Mouse (Mus musculus) stomach, embryonic 14.5 days (tissue): ENCODE data around the gene Cep41. TPM values are rescaled to one million over a fixed set of nuclear protein-coding genes. Genes with fewer than 3 reads are reported as not detected.

Source experiments
- ATAC-seq: fragments of 200-750 bp; cut with Nextera tagmentation; 2 replicates; pipeline ENCODE4 v1.8.0; 2017; ENCODE audit warnings: low read depth, moderate TSS enrichment; ENCODE audit not compliant: insufficient number of reproducible peaks, insufficient read depth, low FRiP score
- H3K27ac ChIP-seq: fragments of 300-500 bp; sonication (generic); 2 replicates; pipeline ENCODE4 v1.5.1; 2014; ENCODE audit warnings: mild to moderate bottlenecking, low read length, moderate library complexity, mixed read lengths
- H3K27me3 ChIP-seq: fragments of 300-500 bp; sonication (generic); 2 replicates; pipeline ENCODE4 v1.6.1; 2014; ENCODE audit warnings: low read length, control low read depth, mixed read lengths; ENCODE audit not compliant: control insufficient read depth, insufficient read depth
- H3K36me3 ChIP-seq: fragments of 300-500 bp; sonication (generic); 2 replicates; pipeline ENCODE4 v1.6.1; 2014; ENCODE audit warnings: mild to moderate bottlenecking, control low read depth, low read length, moderate library complexity, mixed read lengths; ENCODE audit not compliant: control insufficient read depth, insufficient read depth
- H3K4me1 ChIP-seq: fragments of 300-500 bp; sonication (generic); 2 replicates; pipeline ENCODE4 v1.6.1; 2014; ENCODE audit warnings: low read length, control low read depth, mixed read lengths; ENCODE audit not compliant: control insufficient read depth, insufficient read depth
- H3K4me2 ChIP-seq: fragments of 300-500 bp; sonication (generic); replicated peaks from 2 replicates; pipeline ENCODE4 v1.6.1; 2014; ENCODE audit warnings: low read depth, low read length, control low read depth
- H3K4me3 ChIP-seq: fragments of 300-500 bp; sonication (generic); 2 replicates; pipeline ENCODE4 v1.5.1; 2014; ENCODE audit warnings: low read depth, low read length, control low read depth
- H3K9ac ChIP-seq: fragments of 300-500 bp; sonication (generic); replicated peaks from 2 replicates; pipeline ENCODE4 v1.6.1; 2014; ENCODE audit warnings: low read depth, mild to moderate bottlenecking, control low read depth, low read length, moderate library complexity, mixed read lengths
- H3K9me3 ChIP-seq: fragments of 300-500 bp; sonication (generic); 2 replicates; pipeline ENCODE4 v1.6.1; 2016; ENCODE audit warnings: low read depth, low read length, control low read depth; ENCODE audit not compliant: control insufficient read depth
- WGBS: fragments of 180-500 bp; shearing (Covaris S2); extraction: QIAGEN DNeasy Blood & Tissue Kit; methylation state at CpG from one replicate; pipeline ENCODE4 v1.1.7; 2014; 5-methylcytosine and 5-hydroxymethylcytosine counted together
- polyA plus RNA-seq: library from polyadenylated mRNA; unstranded; fragments of >200 nt; fragmentation: Nextera tagmentation; extraction: Ambion mirVana; gene quantifications from 2 replicates; pipeline ENCODE4 v1.2.1, GENCODE M21; 2014

The Cep41 gene
- polyA plus RNA-seq, 1 experiment from 2014 or later = 10.8 TPM

- Histone ChIP-seq H3K4me1 (peaks cover 16% of the 10 kb centered on the region), H3K27me3 (no peaks in the 10 kb centered on the region), H3K9me3 (no peaks in the 10 kb centered on the region), H3K9ac (no peak overlapping the region), H3K4me2 (no peak overlapping the region), H3K4me3 (no peak overlapping the region), H3K27ac (no peak overlapping the region), H3K36me3 (no peaks in the 10 kb centered on the region)
- no peak for ATAC-seq
- WGBS = 74% methylated on average over 1 of the region's 1 CpGs
Measured at GRCm38 (mm10) chr6:30684570-30684969, 9.0 kb downstream of the Cep41 start.

- no peak overlapping the region for H3K4me3 ChIP-seq
- no peaks in the 10 kb centered on the region for H3K27me3 ChIP-seq
- peak; percentile 85 for ATAC-seq
- H3K9me3 ChIP-seq = no peaks in the 10 kb centered on the region
- WGBS = 21% methylated on average over 13 of the region's 13 CpGs
- 0 out of 2 replicates have a peak overlapping the region, but pooled peaks have one; percentile 10 for H3K9ac ChIP-seq
- no peaks in the 10 kb centered on the region for H3K36me3 ChIP-seq
- peak overlapping the region; percentile 94 for H3K27ac ChIP-seq
- peak overlapping the region; percentile 22; the same call in 1 of the 2 replicates for H3K4me2 ChIP-seq
- peaks cover 21% of the 10 kb centered on the region for H3K4me1 ChIP-seq
Measured at GRCm38 (mm10) chr6:30681935-30682900, 11.3 kb downstream of the Cep41 start.

GRCm38 (mm10) chr6:30680442-30680841 lies 13.1 kb downstream of the Cep41 start:
- H3K4me1 ChIP-seq = peaks cover 26% of the 10 kb centered on the region
- no peak overlapping the region for H3K4me2 ChIP-seq
- H3K9me3 ChIP-seq = no peaks in the 10 kb centered on the region
- WGBS = 55% methylated on average over 7 of the region's 7 CpGs
- no peaks in the 10 kb centered on the region for H3K36me3 ChIP-seq
- ATAC-seq = no peak
- H3K27ac ChIP-seq = no peak overlapping the region
- no peak overlapping the region for H3K9ac ChIP-seq
- H3K4me3 ChIP-seq = no peak overlapping the region
- no peaks in the 10 kb centered on the region for H3K27me3 ChIP-seq

GRCm38 (mm10) chr6:30679567-30679966 lies 14.0 kb downstream of the Cep41 start:
- H3K9ac ChIP-seq = no peak overlapping the region
- H3K36me3 ChIP-seq = no peaks in the 10 kb centered on the region
- H3K27ac ChIP-seq = peak overlapping the region; percentile 44; the same call in 1 of the 2 replicates
- no peaks in the 10 kb centered on the region for H3K9me3 ChIP-seq
- H3K27me3 ChIP-seq = no peaks in the 10 kb centered on the region
- H3K4me1 ChIP-seq = peaks cover 34% of the 10 kb centered on the region
- 20% methylated on average over 5 of the region's 5 CpGs for WGBS
- no peak for ATAC-seq
- H3K4me3 ChIP-seq = no peak overlapping the region
- H3K4me2 ChIP-seq = no peak overlapping the region

GRCm38 (mm10) chr6:30678482-30678881 lies 15.1 kb downstream of the Cep41 start:
- H3K27ac ChIP-seq = no peak overlapping the region
- no peak for ATAC-seq
- no peaks in the 10 kb centered on the region for H3K36me3 ChIP-seq
- 86% methylated on average over 6 of the region's 6 CpGs for WGBS
- H3K4me2 ChIP-seq = no peak overlapping the region
- peaks cover 45% of the 10 kb centered on the region for H3K4me1 ChIP-seq
- no peak overlapping the region for H3K4me3 ChIP-seq
- H3K9me3 ChIP-seq = no peaks in the 10 kb centered on the region
- no peak overlapping the region for H3K9ac ChIP-seq
- no peaks in the 10 kb centered on the region for H3K27me3 ChIP-seq

- Histone ChIP-seq H3K27me3 (no peaks in the 10 kb centered on the region), H3K36me3 (no peaks in the 10 kb centered on the region), H3K4me1 (peaks cover 46% of the 10 kb centered on the region), H3K9ac (no peak overlapping the region), H3K4me3 (no peak overlapping the region), H3K9me3 (no peaks in the 10 kb centered on the region), H3K4me2 (no peak overlapping the region), H3K27ac (no peak overlapping the region)
- no peak for ATAC-seq
- 76% methylated on average over 9 of the region's 9 CpGs for WGBS
Measured at GRCm38 (mm10) chr6:30677591-30677990, 16.0 kb downstream of the Cep41 start.

- Histone ChIP-seq H3K4me1 (peaks cover 40% of the 10 kb centered on the region), H3K27ac (no peak overlapping the region), H3K9me3 (no peaks in the 10 kb centered on the region), H3K27me3 (no peaks in the 10 kb centered on the region), H3K4me3 (no peak overlapping the region), H3K36me3 (no peaks in the 10 kb centered on the region), H3K9ac (no peak overlapping the region), H3K4me2 (no peak overlapping the region)
- ATAC-seq = no peak
- WGBS = 77% methylated on average over 6 of the region's 6 CpGs
Measured at GRCm38 (mm10) chr6:30676506-30676905, 17.0 kb downstream of the Cep41 start.

GRCm38 (mm10) chr6:30675281-30675771 lies 18.2 kb downstream of the Cep41 start:
- WGBS = 19% methylated on average over 11 of the region's 11 CpGs
- no peaks in the 10 kb centered on the region for H3K9me3 ChIP-seq
- H3K27me3 ChIP-seq = no peaks in the 10 kb centered on the region
- H3K9ac ChIP-seq = no peak overlapping the region; the same call in 1 of the 2 replicates
- peak overlapping the region; percentile 30; the same call in 1 of the 2 replicates for H3K4me2 ChIP-seq
- H3K4me1 ChIP-seq = peaks cover 40% of the 10 kb centered on the region
- ATAC-seq = peak; percentile 73; the same call in 1 of the 2 replicates
- H3K27ac ChIP-seq = peak overlapping the region; percentile 95
- no peaks in the 10 kb centered on the region for H3K36me3 ChIP-seq
- no peak overlapping the region for H3K4me3 ChIP-seq
